Mouse (Mus musculus) B cell, adult 2 months (primary cell): Measurements from ENCODE around the gene Cmc2.

Experiments
- DNase-seq, 2 experiments: peaks; one replicate each; pipeline ENCODE4 v3.0.0; 2022

The Cmc2 gene

GRCm38 (mm10) chr8:116905252-116905651, 16.0 kb downstream of the Cmc2 start:
- no peak for DNase-seq

GRCm38 (mm10) chr8:116904736-116905135, 16.5 kb downstream of the Cmc2 start:
- no peak for DNase-seq

- DNase-seq = no peak
Measured at GRCm38 (mm10) chr8:116895521-116895920, 25.7 kb downstream of the Cmc2 start.

GRCm38 (mm10) chr8:116893938-116894337, 27.3 kb downstream of the Cmc2 start:
- DNase-seq = no peak

- no peak for DNase-seq
Measured at GRCm38 (mm10) chr8:116892636-116893035, 28.6 kb downstream of the Cmc2 start.

GRCm38 (mm10) chr8:116892130-116892529, 29.1 kb downstream of the Cmc2 start:
- no peak for DNase-seq

GRCm38 (mm10) chr8:116891446-116891845, 29.8 kb downstream of the Cmc2 start:
- DNase-seq = no peak

GRCm38 (mm10) chr8:116887813-116888212, 33.4 kb downstream of the Cmc2 start:
- DNase-seq = no peak

GRCm38 (mm10) chr8:116881396-116881795, 39.9 kb downstream of the Cmc2 start:
- no peak for DNase-seq

GRCm38 (mm10) chr8:116875798-116876450, 45.3 kb downstream of the Cmc2 start:
- peak; percentile 63 to 69 for DNase-seq

GRCm38 (mm10) chr8:116873986-116874385, 47.3 kb downstream of the Cmc2 start:
- DNase-seq = no peak

GRCm38 (mm10) chr8:116873586-116873985, 47.7 kb downstream of the Cmc2 start:
- peak; percentile 62 for DNase-seq

- DNase-seq = peak; percentile 66 to 68
Measured at GRCm38 (mm10) chr8:116872761-116873342, 48.4 kb downstream of the Cmc2 start.

GRCm38 (mm10) chr8:116868699-116869098, 52.6 kb downstream of the Cmc2 start:
- DNase-seq = peak; percentile 20 to 23

GRCm38 (mm10) chr8:116867321-116867720, 53.9 kb downstream of the Cmc2 start:
- no peak for DNase-seq

GRCm38 (mm10) chr8:116866118-116866903, 54.9 kb downstream of the Cmc2 start:
- DNase-seq = peak; percentile 81 to 85

- DNase-seq = no peak
Measured at GRCm38 (mm10) chr8:116864514-116864913, 56.7 kb downstream of the Cmc2 start.

- no peak for DNase-seq
Measured at GRCm38 (mm10) chr8:116864022-116864387, 57.2 kb downstream of the Cmc2 start.

GRCm38 (mm10) chr8:116863357-116864021, 57.8 kb downstream of the Cmc2 start:
- no peak for DNase-seq

GRCm38 (mm10) chr8:116862191-116862590, 59.1 kb downstream of the Cmc2 start:
- DNase-seq = no peak

- no peak for DNase-seq
Measured at GRCm38 (mm10) chr8:116852042-116852441, 69.2 kb downstream of the Cmc2 start.

- no peak for DNase-seq
Measured at GRCm38 (mm10) chr8:116848042-116848441, 73.2 kb downstream of the Cmc2 start.

- no peak for DNase-seq
Measured at GRCm38 (mm10) chr8:116842678-116843077, 78.6 kb downstream of the Cmc2 start.
